Mouse (Mus musculus) lung, adult 2 months (tissue): ENCODE data around the gene Nob1. TPM values are rescaled to one million over a fixed set of nuclear protein-coding genes. Genes with fewer than 3 reads are reported as not detected.

Source experiments
- DNase-seq: peaks from one replicate; pipeline ENCODE4 v3.0.0; 2022
- H3K4me1 ChIP-seq: fragments of 200-500 bp; 2 replicates; pipeline ENCODE4 v1.6.1; 2011; ENCODE audit warnings: low read length; ENCODE audit not compliant: control insufficient read depth, insufficient read depth
- H3K4me3 ChIP-seq: fragments of 200-500 bp; replicated peaks from 2 replicates; pipeline ENCODE3; 2011; ENCODE audit warnings: low read depth, mild to moderate bottlenecking, control low read depth, low read length; ENCODE audit errors: extremely low read depth
- CTCF ChIP-seq: fragments of 200-500 bp; IDR thresholded peaks from 2 replicates; pipeline ENCODE4 v1.5.1; 2011; ENCODE audit warnings: mild to moderate bottlenecking, low read length, control low read depth; ENCODE audit not compliant: insufficient read depth
- POLR2A ChIP-seq: fragments of 200-500 bp; IDR thresholded peaks from 2 replicates; pipeline ENCODE4 v1.6.1; 2011; ENCODE audit warnings: low read depth, mild to moderate bottlenecking, control low read depth, low read length, borderline replicate concordance; ENCODE audit errors: extremely low read depth
- WGBS: fragments of 180-500 bp; shearing (Covaris S2); methylation state at CpG from one replicate; pipeline ENCODE4 v1.1.7; 2018; 5-methylcytosine and 5-hydroxymethylcytosine counted together
- polyA plus RNA-seq: library from polyadenylated mRNA; depleted of rRNA; stranded (reverse); fragments of >200 nt; gene quantifications from 2 replicates; pipeline ENCODE4 v1.2.3, GENCODE M21; 2012

Gene Nob1
- polyA plus RNA-seq, 1 experiment = 21.3 TPM

GRCm38 (mm10) chr8:107405935-107406334, 18.9 kb downstream of the Nob1 start:
- no peak overlapping the region for H3K4me3 ChIP-seq
- DNase-seq = no peak
- TF ChIP-seq CTCF = no peak
- no peak for TF ChIP-seq POLR2A
- 56% methylated on average over 3 of the region's 3 CpGs for WGBS
- no peaks in the 10 kb centered on the region for H3K4me1 ChIP-seq

- Histone ChIP-seq H3K4me3 (no peak overlapping the region), H3K4me1 (no peaks in the 10 kb centered on the region)
- TF ChIP-seq POLR2A = no peak
- no peak for TF ChIP-seq CTCF
- WGBS = 73% methylated on average over 4 of the region's 4 CpGs
- no peak for DNase-seq
These were observed 20.8 kb downstream of the Nob1 start for GRCm38 (mm10) chr8:107404057-107404456.

- H3K4me1 ChIP-seq = no peaks in the 10 kb centered on the region
- no peak for TF ChIP-seq CTCF
- peak; percentile 29; the same call in 1 of the 2 replicates for TF ChIP-seq POLR2A
- H3K4me3 ChIP-seq = peak within 1 kb of the TSS; percentile 48
- DNase-seq = peak; percentile 67
- WGBS = 7% methylated on average over 22 of the region's 22 CpGs
These were observed 21.6 kb downstream of the Nob1 start, which contains the start of gene Nqo1 for GRCm38 (mm10) chr8:107403038-107403781. Gene Nqo1 (minus strand): TSS chr8:107403206.

GRCm38 (mm10) chr8:107401866-107402265, 23.0 kb downstream of the Nob1 start:
- WGBS = 76% methylated on average over 5 of the region's 5 CpGs
- H3K4me1 ChIP-seq = no peaks in the 10 kb centered on the region
- H3K4me3 ChIP-seq = no peak overlapping the region
- no peak for DNase-seq
- no peak for TF ChIP-seq CTCF
- no peak for TF ChIP-seq POLR2A

GRCm38 (mm10) chr8:107399495-107399894, 25.4 kb downstream of the Nob1 start:
- no peaks in the 10 kb centered on the region for H3K4me1 ChIP-seq
- DNase-seq = no peak
- TF ChIP-seq POLR2A (no peak), CTCF (no peak)
- no peak overlapping the region for H3K4me3 ChIP-seq
- WGBS = 41% methylated on average over 9 of the region's 9 CpGs

- whole genome bisulfite sequencing = 51% methylated on average over 12 of the region's 12 CpGs
- Histone ChIP-seq H3K4me1 (no peaks in the 10 kb centered on the region), H3K4me3 (no peak overlapping the region)
- no peak for DNase-seq
- TF ChIP-seq POLR2A (no peak), CTCF (no peak)
These were observed 27.2 kb downstream of the Nob1 start for GRCm38 (mm10) chr8:107397665-107398064.

- no peak for DNase-seq
- H3K4me1 ChIP-seq = no peaks in the 10 kb centered on the region
- 87% methylated on average over 10 of the region's 10 CpGs for WGBS
These were observed 28.7 kb downstream of the Nob1 start for GRCm38 (mm10) chr8:107396106-107396670.

GRCm38 (mm10) chr8:107395397-107395796, 29.5 kb downstream of the Nob1 start:
- DNase-seq = no peak
- H3K4me1 ChIP-seq = no peaks in the 10 kb centered on the region
- TF ChIP-seq CTCF = no peak
- no peak for TF ChIP-seq POLR2A
- no peak overlapping the region for H3K4me3 ChIP-seq

More at GRCm38 (mm10) chr8:107396106-107396670, 28.7 kb downstream of the Nob1 start:
- H3K4me3 ChIP-seq = no peak overlapping the region
- no peak for TF ChIP-seq CTCF
- TF ChIP-seq POLR2A = no peak

GRCm38 (mm10) chr8:107391136-107391516, 33.7 kb downstream of the Nob1 start:
- Histone ChIP-seq H3K4me1 (no peaks in the 10 kb centered on the region), H3K4me3 (no peak overlapping the region)
- no peak for DNase-seq
- TF ChIP-seq CTCF (no peak), POLR2A (no peak)
- WGBS = 72% methylated on average over 4 of the region's 4 CpGs

- Histone ChIP-seq H3K4me3 (no peak overlapping the region), H3K4me1 (no peaks in the 10 kb centered on the region)
- no peak for DNase-seq
- TF ChIP-seq CTCF (no peak), POLR2A (no peak)
- WGBS = 92% methylated on average over 16 of the region's 16 CpGs
These were observed 34.2 kb downstream of the Nob1 start for GRCm38 (mm10) chr8:107390476-107391135.
